Mouse (Mus musculus): ENCODE results near the gene Ckm. TPM values are rescaled to one million over a fixed set of nuclear protein-coding genes. Genes with fewer than 3 reads are reported as not detected.
A peak's percentile ranks its signal among the peaks of the same experiment; 100 is the strongest.

Gene Ckm
- polyA plus RNA-seq, 1 experiment: 0.31 TPM

DNA sequence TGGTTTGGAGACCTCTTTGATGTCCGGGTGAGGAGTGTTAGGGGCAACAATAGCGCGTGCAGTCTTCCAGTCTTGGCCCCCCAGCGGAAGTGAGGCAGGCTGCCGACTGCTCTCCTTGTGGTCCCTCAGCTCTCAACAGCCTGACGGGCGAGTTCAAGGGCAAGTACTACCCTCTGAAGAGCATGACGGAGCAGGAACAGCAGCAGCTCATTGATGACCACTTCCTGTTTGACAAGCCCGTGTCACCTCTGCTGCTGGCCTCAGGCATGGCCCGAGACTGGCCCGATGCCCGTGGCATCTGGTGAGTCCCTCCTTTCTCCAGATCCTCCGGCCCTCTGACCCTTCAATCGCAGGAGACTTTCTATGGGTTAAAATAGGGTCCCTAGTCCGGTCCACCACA is 12.0 kb downstream of the Ckm start:
- TF ChIP-seq POLR2A (IDR thresholded peaks at IDR 0.05; ENCODE audit: borderline replicate concordance, extremely low read depth, insufficient read depth, insufficient read length, poor library complexity, severe bottlenecking) (no peak), CTCF (IDR thresholded peaks at IDR 0.05; ENCODE audit: borderline replicate concordance, extremely low read depth, insufficient read depth, insufficient read length) (no peak)
- no peak for DNase-seq (ENCODE audit: low read depth)

DNA sequence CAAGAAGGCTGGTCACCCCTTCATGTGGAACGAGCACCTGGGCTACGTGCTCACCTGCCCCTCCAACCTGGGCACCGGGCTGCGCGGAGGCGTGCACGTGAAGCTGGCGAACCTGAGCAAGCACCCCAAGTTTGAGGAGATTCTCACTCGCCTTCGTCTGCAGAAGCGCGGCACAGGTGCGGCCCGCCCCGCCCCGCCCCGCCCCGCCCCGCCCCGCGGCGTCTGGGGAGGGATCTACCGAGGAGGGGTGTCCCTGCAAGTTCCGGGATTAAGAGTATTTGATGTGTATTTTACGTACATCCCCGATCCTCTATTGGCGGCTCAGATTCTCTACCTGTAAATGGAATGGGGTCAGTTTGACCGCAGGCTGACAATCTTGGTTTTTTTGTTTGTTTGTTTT is 15.5 kb downstream of the Ckm start:
- TF ChIP-seq POLR2A (IDR thresholded peaks at IDR 0.05; ENCODE audit: borderline replicate concordance, extremely low read depth, insufficient read depth, insufficient read length, poor library complexity, severe bottlenecking): no peak
- TF ChIP-seq CTCF (IDR thresholded peaks at IDR 0.05; ENCODE audit: borderline replicate concordance, extremely low read depth, insufficient read depth, insufficient read length): no peak
- DNase-seq (ENCODE audit: low read depth): no peak

DNA sequence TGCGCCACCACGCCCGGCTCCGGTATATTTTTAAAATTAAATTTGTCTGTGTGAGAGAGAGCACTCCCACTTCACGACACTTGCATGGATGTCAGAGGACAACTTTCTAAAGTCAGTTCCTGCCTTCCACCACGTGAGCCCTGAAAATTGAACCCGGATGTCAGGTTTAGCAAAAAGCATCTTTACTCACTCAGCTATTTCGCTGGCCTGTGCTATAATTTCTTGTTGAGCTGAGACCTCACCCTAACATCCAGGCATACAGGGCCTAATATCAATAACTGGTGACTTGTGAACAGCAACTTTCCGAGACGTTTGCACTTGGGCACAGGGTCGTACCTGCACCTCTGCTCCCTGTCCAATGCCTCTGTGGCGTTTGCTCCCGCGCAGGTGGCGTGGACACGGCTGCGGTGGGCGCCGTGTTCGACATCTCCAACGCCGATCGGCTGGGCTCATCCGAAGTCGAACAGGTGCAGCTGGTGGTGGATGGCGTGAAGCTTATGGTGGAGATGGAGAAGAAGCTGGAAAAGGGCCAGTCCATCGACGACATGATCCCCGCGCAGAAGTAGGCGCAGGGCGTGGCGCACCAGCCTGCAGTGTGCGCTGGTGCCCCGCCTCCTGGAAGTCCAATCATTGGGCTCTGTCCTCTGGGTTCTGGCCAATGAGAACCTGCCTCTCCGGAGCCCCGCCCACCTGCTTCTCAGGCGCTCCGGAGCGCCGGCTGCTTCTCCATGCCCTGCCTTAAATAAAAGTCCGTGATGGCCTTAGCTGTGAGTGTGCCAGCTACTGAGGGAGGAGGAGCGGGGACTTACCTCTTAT is 16.5 kb downstream of the Ckm start:
- TF ChIP-seq POLR2A (IDR thresholded peaks at IDR 0.05; ENCODE audit: borderline replicate concordance, extremely low read depth, insufficient read depth, insufficient read length, poor library complexity, severe bottlenecking): no peak
- no peak for TF ChIP-seq CTCF (IDR thresholded peaks at IDR 0.05; ENCODE audit: borderline replicate concordance, extremely low read depth, insufficient read depth, insufficient read length)
- peak; percentile 95 for DNase-seq (ENCODE audit: low read depth)

DNA sequence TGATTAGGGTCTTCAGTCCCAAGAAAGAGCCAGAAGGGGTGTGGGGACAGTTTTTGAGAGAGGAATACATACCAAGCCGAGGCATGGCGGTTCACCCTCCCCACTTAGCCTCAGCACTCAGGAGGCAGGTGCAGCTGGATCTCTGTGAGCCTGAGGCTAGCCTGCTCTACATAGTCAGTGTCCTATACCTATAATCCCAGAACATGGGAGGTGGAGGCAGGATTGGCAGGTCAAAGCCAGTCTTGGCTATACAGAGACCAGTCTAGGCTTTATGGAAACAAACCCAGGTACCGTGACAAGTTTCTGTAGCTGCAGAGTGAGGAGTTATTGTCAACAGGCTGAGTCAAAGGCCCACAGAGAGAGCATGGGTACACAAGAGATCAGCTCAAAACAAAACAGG is 18.5 kb downstream of the Ckm start:
- DNase-seq (ENCODE audit: low read depth): no peak
- TF ChIP-seq POLR2A (IDR thresholded peaks at IDR 0.05; ENCODE audit: borderline replicate concordance, extremely low read depth, insufficient read depth, insufficient read length, poor library complexity, severe bottlenecking): no peak
- TF ChIP-seq CTCF (IDR thresholded peaks at IDR 0.05; ENCODE audit: borderline replicate concordance, extremely low read depth, insufficient read depth, insufficient read length): no peak

DNA sequence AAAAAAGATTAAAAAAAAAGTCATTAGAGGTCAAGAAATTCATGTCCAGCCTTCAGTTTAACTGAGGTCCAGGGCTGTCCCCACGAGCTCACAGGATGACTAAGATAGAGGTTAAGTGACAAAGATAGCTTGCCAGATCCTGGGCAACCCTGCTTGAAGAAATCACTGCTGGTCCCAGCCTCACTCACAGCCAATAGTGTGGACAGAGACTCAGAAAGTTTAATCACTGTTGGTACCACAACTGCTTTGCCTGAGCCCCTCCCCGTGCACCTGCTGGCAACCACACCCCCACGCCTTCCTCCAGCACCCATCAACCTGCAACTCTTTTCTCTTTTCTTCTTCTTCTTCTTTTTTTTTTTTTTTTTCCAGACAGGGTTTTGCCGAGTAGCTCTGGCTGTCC is 19.5 kb downstream of the Ckm start:
- TF ChIP-seq POLR2A (IDR thresholded peaks at IDR 0.05; ENCODE audit: borderline replicate concordance, extremely low read depth, insufficient read depth, insufficient read length, poor library complexity, severe bottlenecking) (no peak), CTCF (IDR thresholded peaks at IDR 0.05; ENCODE audit: borderline replicate concordance, extremely low read depth, insufficient read depth, insufficient read length) (no peak)
- DNase-seq (ENCODE audit: low read depth): no peak

DNA sequence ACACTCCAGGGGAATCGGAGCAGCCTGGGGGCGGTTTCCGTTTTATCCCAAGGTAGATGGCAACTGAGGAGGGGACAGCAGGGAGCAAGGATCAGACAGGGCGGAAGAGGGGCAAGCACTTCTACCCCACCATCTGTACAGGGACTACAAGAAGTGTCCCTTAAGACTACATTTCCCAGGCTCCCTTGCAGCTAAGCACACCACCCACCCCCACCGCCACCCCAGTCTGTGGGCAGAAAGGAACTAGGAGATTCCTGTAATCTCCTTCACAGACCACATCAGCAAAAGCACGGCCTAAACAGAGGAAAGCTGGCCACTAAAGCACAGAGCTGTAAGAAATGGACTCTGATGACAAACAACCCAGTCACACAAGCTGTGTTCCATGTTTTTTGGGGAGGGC is 21.8 kb downstream of the Ckm start:
- DNase-seq (ENCODE audit: low read depth): no peak
- TF ChIP-seq POLR2A (IDR thresholded peaks at IDR 0.05; ENCODE audit: borderline replicate concordance, extremely low read depth, insufficient read depth, insufficient read length, poor library complexity, severe bottlenecking) (no peak), CTCF (IDR thresholded peaks at IDR 0.05; ENCODE audit: borderline replicate concordance, extremely low read depth, insufficient read depth, insufficient read length) (no peak)

DNA sequence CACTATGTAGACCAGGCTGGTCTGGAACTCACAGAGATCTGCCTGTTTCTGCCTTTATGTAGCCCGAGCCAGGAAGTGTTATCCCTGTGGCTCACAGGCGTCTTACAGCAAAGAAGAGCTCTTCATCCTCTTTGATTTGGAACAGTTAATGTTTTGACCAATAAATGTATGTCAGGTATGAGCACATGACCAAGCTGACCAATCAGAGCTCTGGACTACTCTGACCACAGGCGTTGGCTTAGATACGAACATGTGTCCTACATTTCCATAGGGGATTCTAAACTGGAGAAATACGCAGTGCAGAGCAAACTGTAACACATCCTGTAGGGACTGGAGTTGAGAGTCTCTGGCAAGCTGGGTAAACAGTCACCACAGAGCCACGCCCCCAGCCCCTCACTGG is 22.3 kb downstream of the Ckm start:
- no peak for TF ChIP-seq CTCF (IDR thresholded peaks at IDR 0.05; ENCODE audit: borderline replicate concordance, extremely low read depth, insufficient read depth, insufficient read length)
- no peak for TF ChIP-seq POLR2A (IDR thresholded peaks at IDR 0.05; ENCODE audit: borderline replicate concordance, extremely low read depth, insufficient read depth, insufficient read length, poor library complexity, severe bottlenecking)
- no peak for DNase-seq (ENCODE audit: low read depth)

DNA sequence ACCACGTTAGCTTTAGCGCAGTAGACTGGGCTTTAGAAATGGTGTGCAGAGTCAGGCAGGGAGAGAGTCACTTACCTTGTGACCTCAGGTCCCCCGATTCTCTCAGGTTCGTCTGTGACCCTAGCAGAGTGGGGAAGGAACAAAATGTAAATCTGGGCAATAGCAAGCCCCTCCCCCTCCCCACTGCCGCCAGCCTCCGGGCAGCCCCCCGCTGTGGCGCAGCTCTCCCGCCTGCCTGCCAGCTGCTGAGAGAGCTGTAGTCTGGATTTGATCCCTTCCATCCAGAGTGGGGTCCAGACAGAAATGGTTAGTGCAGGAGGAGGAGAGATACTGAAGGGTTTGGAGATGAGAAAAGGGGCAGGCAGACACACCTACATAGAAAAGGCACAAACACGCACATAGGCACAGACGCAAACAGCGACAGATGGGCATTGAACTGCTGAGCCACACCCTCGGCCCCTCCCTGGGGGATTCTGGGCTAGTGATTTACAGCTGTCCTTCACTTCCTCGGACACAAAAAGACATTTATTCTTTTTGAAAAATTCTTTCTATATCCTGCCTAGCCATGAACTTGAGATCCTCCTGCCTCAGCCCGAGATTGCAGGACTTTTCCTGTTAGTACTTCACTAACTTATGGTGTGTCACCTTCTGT is 23.5 kb downstream of the Ckm start:
- DNase-seq (ENCODE audit: low read depth): no peak
- TF ChIP-seq CTCF (IDR thresholded peaks at IDR 0.05; ENCODE audit: borderline replicate concordance, extremely low read depth, insufficient read depth, insufficient read length) (no peak), POLR2A (IDR thresholded peaks at IDR 0.05; ENCODE audit: borderline replicate concordance, extremely low read depth, insufficient read depth, insufficient read length, poor library complexity, severe bottlenecking) (no peak)

DNA sequence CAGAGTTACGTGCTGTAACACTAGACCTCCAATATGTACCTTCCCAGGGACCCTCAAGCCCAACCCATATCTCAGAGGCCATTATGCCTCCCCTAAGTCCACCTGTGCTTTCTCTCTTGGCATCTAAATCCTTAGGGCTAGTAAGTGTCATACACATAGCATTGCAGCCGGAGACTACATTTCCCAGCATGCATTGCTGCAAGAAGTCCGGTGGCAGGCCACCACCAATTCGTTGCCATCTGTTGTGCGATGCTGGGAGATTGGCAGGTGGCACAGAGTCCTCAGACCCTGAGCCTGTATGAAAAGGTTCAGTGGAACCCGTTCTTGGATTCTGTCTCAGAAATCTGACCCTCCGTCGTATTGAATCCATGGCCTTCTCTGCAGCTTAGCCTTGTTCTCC is 25.1 kb downstream of the Ckm start:
- TF ChIP-seq POLR2A (IDR thresholded peaks at IDR 0.05; ENCODE audit: borderline replicate concordance, extremely low read depth, insufficient read depth, insufficient read length, poor library complexity, severe bottlenecking): no peak
- TF ChIP-seq CTCF (IDR thresholded peaks at IDR 0.05; ENCODE audit: borderline replicate concordance, extremely low read depth, insufficient read depth, insufficient read length): no peak
- DNase-seq (ENCODE audit: low read depth): peak; percentile 44

DNA sequence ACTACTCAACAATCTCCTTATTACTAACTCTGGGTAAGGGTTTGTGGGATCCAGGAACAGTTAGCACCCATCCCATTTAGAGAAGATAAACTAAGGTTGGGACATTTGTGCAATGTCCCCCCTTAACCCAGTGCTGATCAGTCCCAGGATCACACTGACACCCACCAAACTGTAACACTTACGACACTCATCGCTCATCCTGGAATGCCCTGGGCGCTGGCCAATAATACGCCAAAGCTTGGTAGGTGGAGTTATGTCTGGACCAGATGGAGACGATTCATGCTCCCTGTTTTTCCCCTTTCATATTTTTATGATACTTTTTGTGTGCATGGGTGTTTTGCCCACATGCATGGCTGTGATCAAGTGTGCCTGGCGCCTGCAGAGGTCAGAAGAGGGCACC is 25.8 kb downstream of the Ckm start:
- DNase-seq (ENCODE audit: low read depth): no peak
- no peak for TF ChIP-seq CTCF (IDR thresholded peaks at IDR 0.05; ENCODE audit: borderline replicate concordance, extremely low read depth, insufficient read depth, insufficient read length)
- no peak for TF ChIP-seq POLR2A (IDR thresholded peaks at IDR 0.05; ENCODE audit: borderline replicate concordance, extremely low read depth, insufficient read depth, insufficient read length, poor library complexity, severe bottlenecking)

DNA sequence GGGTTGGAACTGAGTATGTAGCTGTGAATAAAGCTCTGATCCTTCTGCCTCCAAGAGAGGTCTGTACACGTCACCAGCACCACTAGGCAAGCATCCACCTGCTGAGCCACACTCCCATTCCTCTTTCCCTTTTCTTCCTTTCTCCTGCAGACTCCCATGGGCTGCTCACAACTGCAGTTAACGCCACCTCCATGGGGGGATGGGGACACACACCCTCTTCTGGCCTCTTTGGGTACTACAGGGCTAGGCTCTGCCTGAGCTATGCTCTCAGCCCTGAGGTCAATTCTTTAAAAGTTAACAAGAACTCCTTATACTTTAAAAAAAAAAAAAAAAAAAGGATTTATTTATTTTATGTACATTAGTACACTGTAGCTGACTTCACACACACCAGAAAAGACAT is 27.9 kb downstream of the Ckm start:
- DNase-seq (ENCODE audit: low read depth): no peak
- no peak for TF ChIP-seq POLR2A (IDR thresholded peaks at IDR 0.05; ENCODE audit: borderline replicate concordance, extremely low read depth, insufficient read depth, insufficient read length, poor library complexity, severe bottlenecking)
- peak; percentile 48; the same call in 1 of the 2 replicates for TF ChIP-seq CTCF (IDR thresholded peaks at IDR 0.05; ENCODE audit: borderline replicate concordance, extremely low read depth, insufficient read depth, insufficient read length)

DNA sequence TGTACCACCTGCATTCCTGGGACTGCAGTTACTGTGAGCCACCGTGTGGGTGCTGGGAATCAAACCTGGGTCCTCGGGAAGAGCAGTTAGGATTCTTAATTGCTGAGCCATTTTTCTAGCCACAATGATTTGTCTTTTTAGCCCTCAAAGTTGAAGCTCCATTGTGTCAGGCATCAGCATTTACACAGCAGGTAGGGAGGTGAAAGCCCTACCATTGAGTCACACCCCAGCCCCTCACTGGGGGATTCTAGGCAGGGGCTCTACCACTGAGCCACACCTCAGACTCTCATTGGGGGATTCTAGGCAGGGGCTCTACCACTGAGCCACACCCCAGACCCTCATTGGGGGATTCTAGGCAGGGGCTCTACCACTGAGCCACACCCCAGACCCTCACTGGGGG is 31.7 kb downstream of the Ckm start:
- TF ChIP-seq CTCF (IDR thresholded peaks at IDR 0.05; ENCODE audit: borderline replicate concordance, extremely low read depth, insufficient read depth, insufficient read length) (no peak), POLR2A (IDR thresholded peaks at IDR 0.05; ENCODE audit: borderline replicate concordance, extremely low read depth, insufficient read depth, insufficient read length, poor library complexity, severe bottlenecking) (no peak)
- DNase-seq (ENCODE audit: low read depth): no peak

Data from brain, embryonic 14.5 days (tissue).